In the genomic region with DNA sequence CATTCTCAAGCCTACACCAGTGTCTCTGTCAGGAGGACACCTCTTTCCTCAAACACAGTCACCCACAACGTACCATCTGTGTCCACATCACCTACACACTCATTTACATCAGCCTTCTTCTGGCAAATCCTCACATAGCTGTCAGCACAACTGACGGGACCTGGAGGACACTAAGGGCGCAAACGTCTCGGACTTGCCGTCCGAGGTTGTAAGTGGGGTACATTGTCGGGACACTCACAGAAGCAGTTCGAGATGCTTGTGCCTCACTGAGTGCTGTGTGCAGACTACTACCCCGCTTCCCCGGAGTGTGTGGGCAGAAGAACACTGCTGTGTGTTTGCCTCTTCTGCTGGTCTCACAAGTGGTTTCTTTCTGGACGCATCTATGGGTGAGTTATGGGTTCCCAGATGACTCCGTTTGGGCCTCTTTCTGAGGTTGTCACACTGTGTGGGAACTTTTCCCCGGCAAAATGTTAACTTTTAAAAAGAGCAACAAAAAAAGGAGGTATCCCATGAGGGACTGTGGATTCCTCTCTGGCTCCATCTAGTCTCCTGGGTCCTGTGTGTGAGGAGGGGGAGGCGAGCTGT, we compare ENCODE assay signal across 10 mouse cellular contexts. TPM values are rescaled to one million over a fixed set of nuclear protein-coding genes. Genes with fewer than 3 reads are reported as not detected.
DNase-seq lines count a peak whose midpoint lies in the region; ATAC-seq and TF ChIP-seq lines count a peak whose summit lies in the region.
"Had no signal": no experiment of that assay in that cellular context is flagged by ENCODE, and none has a peak within 500 bp of the region (broad histone marks: within the 10 kb centered on the region; RNA-seq: fewer than 3 reads in every experiment).

No protein-coding gene starts in this region.

- intact Hi-C loops in left cerebral cortex, adult 2 months (cut with DNase I) = loop anchor here (1.0 to 2.0 kb wide), 3 partner anchors 48 to 175 kb away; a partner anchor contains a TSS
- intact Hi-C loops in left cerebral cortex, postnatal 4 days (cut with DNase I) = no loop called here

- no peak for TF ChIP-seq CTCF in left cerebral cortex, adult 2 months (IDR thresholded peaks at IDR 0.05)

- no peaks in the 10 kb centered on the region for H3K9me3 ChIP-seq in embryonic facial prominence, embryonic 14.5 days (ENCODE audit: control insufficient read depth, low read length)
- no peaks in the 10 kb centered on the region for H3K9me3 ChIP-seq in liver, embryonic 11.5 days (ENCODE audit: control insufficient read depth, low read length)

- H3K27me3 ChIP-seq in embryonic facial prominence, embryonic 14.5 days (replicated peaks; ENCODE audit: control insufficient read depth, insufficient read depth, low read length) = peaks cover 14% of the 10 kb centered on the region; the same call in 1 of the 2 replicates
- peaks cover 13% of the 10 kb centered on the region for H3K27me3 ChIP-seq in liver, embryonic 11.5 days (replicated peaks; ENCODE audit: control insufficient read depth, insufficient read depth, low read length)

- H3K4me1 ChIP-seq in embryonic facial prominence, embryonic 14.5 days (ENCODE audit: control insufficient read depth, insufficient read depth, low read length) = peaks cover 29% of the 10 kb centered on the region
- peaks cover 32% of the 10 kb centered on the region for H3K4me1 ChIP-seq in liver, embryonic 11.5 days (replicated peaks; ENCODE audit: control insufficient read depth, insufficient read depth, low read length)

- H3K27ac ChIP-seq in left cerebral cortex, adult 2 months = peak overlapping the region; percentile 88
- H3K27ac ChIP-seq in embryonic facial prominence, embryonic 14.5 days (replicated peaks; ENCODE audit: low read depth, low read length) = peak overlapping the region; percentile 39; the same call in 1 of the 2 replicates
- H3K27ac ChIP-seq in liver, embryonic 11.5 days (ENCODE audit: low read depth, low read length) = no peak overlapping the region

- peak; percentile 16 to 45 for DNase-seq in frontal cortex, adult 2 months (ENCODE audit: extremely low spot score in 1 of 2, low spot score in 1 of 2)
- DNase-seq in frontal cortex, postnatal 14 days (ENCODE audit: low spot score in 2 of 2) = no peak
- DNase-seq in left cerebral cortex, adult 2 months (ENCODE audit: extremely low spot score in 1 of 2, low spot score in 2 of 2) = peak in 1 of 2 experiments; percentile 39
- DNase-seq in left cerebral cortex, postnatal 4 days = no peak
- DNase-seq in embryonic facial prominence, embryonic 14.5 days (ENCODE audit: low spot score) = no peak
- no peak for DNase-seq in liver, embryonic 11.5 days (ENCODE audit: low spot score)
- no peak for DNase-seq in cerebellum, adult 11 months
- no peak for DNase-seq in gastrocnemius, postnatal 10 days
- DNase-seq: cerebellum, adult 9-11 months; gastrocnemius, postnatal 25 days had no signal

- no peak for ATAC-seq in embryonic facial prominence, embryonic 14.5 days (ENCODE audit: low read depth)
- no peak for ATAC-seq in liver, embryonic 11.5 days (replicated peaks; ENCODE audit: low FRiP score)

- no peaks in the 10 kb centered on the region for H3K36me3 ChIP-seq in embryonic facial prominence, embryonic 14.5 days (ENCODE audit: control insufficient read depth, insufficient read depth, low read length)
- no peaks in the 10 kb centered on the region for H3K36me3 ChIP-seq in liver, embryonic 11.5 days (ENCODE audit: control insufficient read depth, insufficient read depth, low read length)

- WGBS in embryonic facial prominence, embryonic 14.5 days = 46% methylated on average over 15 of the region's 15 CpGs
- WGBS in liver, embryonic 11.5 days = 52% methylated on average over 15 of the region's 15 CpGs

- peak overlapping the region; percentile 58; the same call in 1 of the 2 replicates for H3K9ac ChIP-seq in embryonic facial prominence, embryonic 14.5 days (ENCODE audit: low read depth, low read length)
- no peak overlapping the region for H3K9ac ChIP-seq in liver, embryonic 11.5 days (ENCODE audit: low read depth, low read length)

- no peak overlapping the region; the same call in 1 of the 2 replicates for H3K4me3 ChIP-seq in left cerebral cortex, adult 2 months
- H3K4me3 ChIP-seq in embryonic facial prominence, embryonic 14.5 days (ENCODE audit: low read depth, low read length) = peak overlapping the region; percentile 24; the same call in 1 of the 2 replicates
- no peak overlapping the region for H3K4me3 ChIP-seq in liver, embryonic 11.5 days (ENCODE audit: low read depth, low read length)

- H3K4me2 ChIP-seq in embryonic facial prominence, embryonic 14.5 days (ENCODE audit: low read depth, low read length) = peak overlapping the region; percentile 53
- peak overlapping the region; percentile 29 for H3K4me2 ChIP-seq in liver, embryonic 11.5 days

RNA-seq across cellular contexts. Expression of a gene that starts 15.2 kb away (rescaled TPM):
- polyA plus RNA-seq in frontal cortex, adult 2 months (2012; rRNA removed) = 11.6 and 12.6 TPM in 2 replicates
- 10 to 100 TPM; 15.0 to 15.2 TPM for total RNA-seq in left cerebral cortex, adult 2 months (2021)
- 1 to 10 TPM; 3.0 to 3.3 TPM for total RNA-seq in left cerebral cortex, postnatal 4 days (2021)
- 6.3 and 7.3 TPM in 2 replicates for polyA plus RNA-seq in embryonic facial prominence, embryonic 14.5 days (2014; fragmentation: Nextera tagmentation; extraction: Ambion mirVana)
- 3.4 and 4.1 TPM in 2 replicates for polyA plus RNA-seq in liver, embryonic 11.5 days (2014; fragmentation: Nextera tagmentation; extraction: Ambion mirVana)
- 10 to 100 TPM; 13.6 to 18.5 TPM for total RNA-seq in gastrocnemius, postnatal 10 days (2021)

Comparison
In these comparisons a context has a peak if more than half of its experiments do, and no peak if none do; other contexts are left out.
1. DNase-seq: peak in frontal cortex, adult 2 months (2 of 2); none in frontal cortex, postnatal 14 days (0 of 2), left cerebral cortex, postnatal 4 days (single experiment), embryonic facial prominence, embryonic 14.5 days (single experiment), liver, embryonic 11.5 days (single experiment), cerebellum, adult 11 months (single experiment) and gastrocnemius, postnatal 10 days (single experiment).